Mouse (Mus musculus): ENCODE results near the gene Celf1. TPM values are rescaled to one million over a fixed set of nuclear protein-coding genes. Genes with fewer than 3 reads are reported as not detected.
"Not testable (repeated sequence)": the region's sequence is repeated elsewhere in the genome, so short reads cannot be mapped to it uniquely, and the experiment has no call there.

The Celf1 gene
- polyA plus RNA-seq, 1 experiment from 2014 or later, result 81.3 TPM

DNA sequence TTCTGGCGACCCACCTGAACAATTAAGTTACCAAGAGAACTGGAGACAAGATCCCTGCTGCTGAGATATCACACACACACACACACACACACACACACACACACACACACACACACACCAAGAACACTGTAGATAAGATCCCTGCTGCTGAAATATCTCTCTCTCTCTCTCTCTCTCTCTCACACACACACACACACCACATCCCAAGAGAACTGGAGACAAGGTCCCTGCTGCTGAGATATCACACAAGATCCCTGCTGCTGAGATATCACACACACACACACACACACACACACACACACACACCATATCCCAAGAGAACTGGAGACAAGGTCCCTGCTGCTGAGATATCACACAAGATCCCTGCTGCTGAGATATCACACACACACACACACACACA is 105.6 kb downstream of the Celf1 start:
- H3K4me3 ChIP-seq (ENCODE audit: low read depth, low read length); DNase-seq (ENCODE audit: low spot score); H3K4me1 ChIP-seq (ENCODE audit: control insufficient read depth, insufficient read depth, low read length); H3K9me3 ChIP-seq (replicated peaks; ENCODE audit: control insufficient read depth, low read length); H3K36me3 ChIP-seq (replicated peaks; ENCODE audit: control insufficient read depth, insufficient read depth, low read depth, low read length); H3K27ac ChIP-seq (replicated peaks; ENCODE audit: low read depth, low read length); H3K27me3 ChIP-seq (ENCODE audit: control insufficient read depth, insufficient read depth, low read length); ATAC-seq (replicated peaks; ENCODE audit: insufficient number of reproducible peaks, low FRiP score, low TSS enrichment, low read depth); H3K9ac ChIP-seq (replicated peaks; ENCODE audit: low read length); H3K4me2 ChIP-seq (ENCODE audit: low read depth, low read length): not testable (repeated sequence)
- WGBS, result 100% methylated on average over 1 of the region's 1 CpGs

DNA sequence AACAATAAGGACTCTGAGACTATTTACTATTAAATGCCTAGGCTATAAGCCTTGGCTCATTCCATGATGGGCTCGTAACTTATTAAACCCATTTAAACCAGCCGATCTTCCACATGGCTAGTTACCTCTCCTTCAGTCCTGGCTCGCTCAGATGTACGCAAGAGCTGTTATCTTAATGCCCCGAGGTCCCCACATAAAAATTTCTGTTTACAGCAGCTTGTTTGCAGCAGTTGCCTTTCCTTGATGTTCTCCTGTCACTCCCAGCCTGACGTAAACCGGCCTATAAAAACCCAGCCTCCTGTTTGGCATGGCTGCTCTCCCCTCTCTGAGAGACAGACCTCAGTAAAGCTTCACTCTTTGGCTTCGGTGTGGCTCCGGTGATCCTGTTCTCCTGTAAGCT is 107.2 kb downstream of the Celf1 start:
- 87% methylated on average over 9 of the region's 9 CpGs for WGBS
- Histone ChIP-seq H3K4me1 (ENCODE audit: control insufficient read depth, insufficient read depth, low read length) (0 out of 2 replicates have a peak, but pooled peaks cover 3% of the 10 kb centered on the region), H3K4me3 (ENCODE audit: low read depth, low read length) (no peak overlapping the region), H3K9me3 (replicated peaks; ENCODE audit: control insufficient read depth, low read length) (no peaks in the 10 kb centered on the region), H3K4me2 (ENCODE audit: low read depth, low read length) (no peak overlapping the region), H3K27ac (replicated peaks; ENCODE audit: low read depth, low read length) (no peak overlapping the region), H3K27me3 (ENCODE audit: control insufficient read depth, insufficient read depth, low read length) (no peaks in the 10 kb centered on the region), H3K9ac (replicated peaks; ENCODE audit: low read length) (no peak overlapping the region), H3K36me3 (replicated peaks; ENCODE audit: control insufficient read depth, insufficient read depth, low read depth, low read length) (no peaks in the 10 kb centered on the region)
- ATAC-seq (replicated peaks; ENCODE audit: insufficient number of reproducible peaks, low FRiP score, low TSS enrichment, low read depth) (no peak), DNase-seq (ENCODE audit: low spot score) (no peak)

DNA sequence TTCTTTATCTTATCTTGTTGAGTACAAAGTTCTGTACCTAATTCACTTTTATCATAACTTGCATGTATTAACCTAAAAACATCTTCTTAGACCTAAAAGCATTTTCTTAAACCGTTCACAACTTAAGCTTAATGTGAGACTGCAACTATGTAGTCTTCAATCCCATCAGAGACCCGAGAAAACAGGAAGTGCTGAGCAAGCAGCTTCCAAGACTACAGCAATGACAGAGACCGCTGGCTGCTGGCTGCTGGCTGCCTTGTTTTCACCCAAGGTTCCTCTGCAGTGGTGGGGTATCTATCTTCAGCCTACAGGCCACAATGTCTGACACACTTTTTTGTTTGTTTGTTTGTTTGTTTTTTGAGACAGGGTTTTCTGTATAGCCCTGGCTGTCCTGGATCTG is 111.7 kb downstream of the Celf1 start:
- H3K4me2 ChIP-seq (ENCODE audit: low read depth, low read length), result no peak overlapping the region
- H3K4me3 ChIP-seq (ENCODE audit: low read depth, low read length), result no peak overlapping the region
- WGBS, result 81% methylated on average over 3 of the region's 3 CpGs
- H3K9ac ChIP-seq (replicated peaks; ENCODE audit: low read length), result no peak overlapping the region
- no peaks in the 10 kb centered on the region for H3K4me1 ChIP-seq (ENCODE audit: control insufficient read depth, insufficient read depth, low read length)
- peaks cover 3% of the 10 kb centered on the region for H3K36me3 ChIP-seq (replicated peaks; ENCODE audit: control insufficient read depth, insufficient read depth, low read depth, low read length)
- no peaks in the 10 kb centered on the region for H3K27me3 ChIP-seq (ENCODE audit: control insufficient read depth, insufficient read depth, low read length)
- no peak for ATAC-seq (replicated peaks; ENCODE audit: insufficient number of reproducible peaks, low FRiP score, low TSS enrichment, low read depth)
- no peak for DNase-seq (ENCODE audit: low spot score)
- H3K9me3 ChIP-seq (replicated peaks; ENCODE audit: control insufficient read depth, low read length), result no peaks in the 10 kb centered on the region
- H3K27ac ChIP-seq (replicated peaks; ENCODE audit: low read depth, low read length), result no peak overlapping the region

DNA sequence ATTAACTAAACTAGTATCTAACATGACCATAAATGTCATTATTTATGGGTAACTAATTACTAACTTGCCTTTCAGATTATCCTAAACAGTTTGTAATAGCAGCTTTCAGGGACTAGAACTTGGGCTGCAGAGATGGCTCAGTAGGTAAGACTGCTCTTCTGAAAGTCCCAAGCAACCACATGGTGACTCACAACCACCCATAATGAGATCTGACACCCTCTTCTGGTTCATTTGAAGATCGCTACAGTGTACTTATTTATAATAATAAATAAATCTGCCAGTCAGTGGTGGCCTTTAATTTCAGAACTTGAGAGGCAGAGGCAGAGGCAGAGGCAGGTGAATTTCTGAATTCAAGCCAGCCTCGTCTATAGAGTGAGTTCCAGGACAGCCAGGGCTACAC is 112.6 kb downstream of the Celf1 start:
- Histone ChIP-seq H3K4me2 (ENCODE audit: low read depth, low read length) (no peak overlapping the region; the same call in 1 of the 2 replicates), H3K27ac (replicated peaks; ENCODE audit: low read depth, low read length) (no peak overlapping the region), H3K36me3 (replicated peaks; ENCODE audit: control insufficient read depth, insufficient read depth, low read depth, low read length) (peaks cover 7% of the 10 kb centered on the region), H3K9ac (replicated peaks; ENCODE audit: low read length) (no peak overlapping the region), H3K4me3 (ENCODE audit: low read depth, low read length) (no peak overlapping the region), H3K9me3 (replicated peaks; ENCODE audit: control insufficient read depth, low read length) (no peaks in the 10 kb centered on the region), H3K4me1 (ENCODE audit: control insufficient read depth, insufficient read depth, low read length) (no peaks in the 10 kb centered on the region), H3K27me3 (ENCODE audit: control insufficient read depth, insufficient read depth, low read length) (no peaks in the 10 kb centered on the region)
- WGBS, result 48% methylated on average over 2 of the region's 2 CpGs
- ATAC-seq (replicated peaks; ENCODE audit: insufficient number of reproducible peaks, low FRiP score, low TSS enrichment, low read depth) (no peak), DNase-seq (ENCODE audit: low spot score) (peak; percentile 12)

DNA sequence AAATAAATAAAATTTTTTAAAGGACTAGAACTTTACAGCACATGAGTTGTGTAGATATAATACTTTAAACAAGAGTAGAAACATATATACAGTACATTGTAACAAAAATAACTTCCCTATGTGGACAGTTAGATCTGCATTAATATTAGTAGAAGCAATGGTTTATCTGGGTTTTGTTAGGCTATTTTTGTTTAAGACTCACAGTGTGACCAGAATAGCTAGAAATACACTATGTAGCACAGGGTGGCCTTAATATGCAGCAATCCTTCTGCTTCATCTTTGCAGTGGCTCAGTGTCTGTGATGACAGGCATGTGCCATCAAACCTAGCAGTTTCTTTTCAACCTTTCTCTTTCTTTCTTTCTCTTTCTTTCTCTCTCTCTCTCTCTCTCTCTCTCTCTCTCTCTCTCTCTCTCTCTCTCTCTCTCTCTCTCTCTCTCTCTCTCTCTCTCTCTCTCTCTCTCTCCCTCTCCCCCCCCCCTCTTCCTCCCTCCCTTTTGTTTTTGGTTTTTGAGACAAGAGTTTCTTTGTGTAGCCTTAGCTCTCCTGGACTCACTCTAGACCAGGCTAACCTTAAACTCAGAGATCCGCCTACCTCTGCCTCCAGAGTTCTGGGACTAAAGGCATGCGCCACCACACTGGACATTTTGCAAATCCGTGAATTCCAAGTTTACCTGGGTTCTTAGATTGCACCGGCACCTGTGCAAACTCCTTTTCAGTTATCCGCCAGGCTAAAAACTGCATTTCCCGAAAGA is 113.2 kb downstream of the Celf1 start:
- WGBS, result 0% methylated on average over 6 of the region's 6 CpGs
- DNase-seq (ENCODE audit: low spot score), result no peak
- Histone ChIP-seq H3K9me3 (replicated peaks; ENCODE audit: control insufficient read depth, low read length) (no peaks in the 10 kb centered on the region), H3K27ac (replicated peaks; ENCODE audit: low read depth, low read length) (no peak overlapping the region), H3K4me2 (ENCODE audit: low read depth, low read length) (peak overlapping the region; percentile 19), H3K9ac (replicated peaks; ENCODE audit: low read length) (peak overlapping the region; percentile 85), H3K4me1 (ENCODE audit: control insufficient read depth, insufficient read depth, low read length) (no peaks in the 10 kb centered on the region), H3K36me3 (replicated peaks; ENCODE audit: control insufficient read depth, insufficient read depth, low read depth, low read length) (peaks cover 10% of the 10 kb centered on the region), H3K27me3 (ENCODE audit: control insufficient read depth, insufficient read depth, low read length) (no peaks in the 10 kb centered on the region), H3K4me3 (ENCODE audit: low read depth, low read length) (peak overlapping the region; percentile 82)
- peak; percentile 71 for ATAC-seq (replicated peaks; ENCODE audit: insufficient number of reproducible peaks, low FRiP score, low TSS enrichment, low read depth)

DNA sequence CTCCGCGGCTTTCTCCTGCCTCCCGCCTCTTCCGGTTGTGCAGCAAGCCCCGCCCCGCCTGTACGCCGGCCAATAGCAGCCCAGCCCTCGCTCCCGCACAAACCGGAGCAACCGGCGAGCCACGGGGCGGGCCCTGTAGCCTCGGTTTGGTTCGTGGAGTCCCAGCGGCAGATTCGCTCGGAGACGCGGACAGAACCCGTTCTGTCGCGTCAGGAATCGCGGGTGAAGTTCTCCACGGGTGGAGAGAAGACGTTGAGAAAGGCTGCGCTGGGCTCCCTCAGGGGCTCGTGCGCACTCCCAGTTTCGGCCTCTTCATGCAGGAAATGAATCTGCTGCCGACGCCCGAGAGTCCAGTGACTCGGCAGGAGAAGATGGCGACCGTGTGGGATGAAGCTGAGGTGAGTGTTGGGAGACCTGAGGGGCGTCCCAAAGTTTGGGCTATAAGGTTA is 113.8 kb downstream of the Celf1 start, which contains the start of gene Psmc3:
Gene Psmc3 (plus strand): TSS at position 76 of the 449 bp plus-strand sequence.
- no peaks in the 10 kb centered on the region for H3K27me3 ChIP-seq (ENCODE audit: control insufficient read depth, insufficient read depth, low read length)
- peaks cover 11% of the 10 kb centered on the region for H3K36me3 ChIP-seq (replicated peaks; ENCODE audit: control insufficient read depth, insufficient read depth, low read depth, low read length)
- peak within 1 kb of the TSS; percentile 54 for H3K4me2 ChIP-seq (ENCODE audit: low read depth, low read length)
- DNase-seq (ENCODE audit: low spot score) (peak; percentile 96), ATAC-seq (replicated peaks; ENCODE audit: insufficient number of reproducible peaks, low FRiP score, low TSS enrichment, low read depth) (peak; percentile 96)
- H3K27ac ChIP-seq (replicated peaks; ENCODE audit: low read depth, low read length), result no peak within 1 kb of the TSS; the same call in 1 of the 2 replicates
- H3K4me1 ChIP-seq (ENCODE audit: control insufficient read depth, insufficient read depth, low read length), result no peaks in the 10 kb centered on the region
- peak within 1 kb of the TSS; percentile 82 for H3K4me3 ChIP-seq (ENCODE audit: low read depth, low read length)
- under 1% methylated on average over 40 of the region's 40 CpGs for WGBS
- no peaks in the 10 kb centered on the region for H3K9me3 ChIP-seq (replicated peaks; ENCODE audit: control insufficient read depth, low read length)
- peak within 1 kb of the TSS; percentile 85 for H3K9ac ChIP-seq (replicated peaks; ENCODE audit: low read length)

DNA sequence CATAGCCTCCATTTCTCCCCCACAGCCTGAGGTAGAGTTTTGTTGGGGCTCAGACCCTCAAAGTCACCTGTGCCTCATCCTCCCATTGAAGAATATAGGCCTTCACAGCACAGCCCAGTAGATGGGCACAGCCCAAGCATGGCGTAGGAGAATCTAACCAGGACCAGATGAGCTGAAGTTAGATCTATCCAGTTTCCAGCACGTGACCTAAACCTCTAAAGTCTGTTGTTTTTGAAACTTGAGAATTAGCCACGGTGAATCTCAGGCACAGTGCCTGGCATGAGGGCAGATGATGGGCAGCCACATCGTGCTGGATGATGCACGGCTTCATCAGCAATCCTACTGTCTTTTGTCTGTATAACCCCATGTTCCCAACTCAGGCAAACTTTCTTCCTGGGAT is 118.3 kb downstream of the Celf1 start:
- no peak overlapping the region for H3K27ac ChIP-seq (replicated peaks; ENCODE audit: low read depth, low read length)
- no peak overlapping the region for H3K4me3 ChIP-seq (ENCODE audit: low read depth, low read length)
- H3K9ac ChIP-seq (replicated peaks; ENCODE audit: low read length), result no peak overlapping the region
- no peak for ATAC-seq (replicated peaks; ENCODE audit: insufficient number of reproducible peaks, low FRiP score, low TSS enrichment, low read depth)
- no peaks in the 10 kb centered on the region for H3K9me3 ChIP-seq (replicated peaks; ENCODE audit: control insufficient read depth, low read length)
- no peak overlapping the region for H3K4me2 ChIP-seq (ENCODE audit: low read depth, low read length)
- no peaks in the 10 kb centered on the region for H3K27me3 ChIP-seq (ENCODE audit: control insufficient read depth, insufficient read depth, low read length)
- H3K4me1 ChIP-seq (ENCODE audit: control insufficient read depth, insufficient read depth, low read length), result no peaks in the 10 kb centered on the region
- DNase-seq (ENCODE audit: low spot score), result no peak
- H3K36me3 ChIP-seq (replicated peaks; ENCODE audit: control insufficient read depth, insufficient read depth, low read depth, low read length), result peaks cover 13% of the 10 kb centered on the region
- 65% methylated on average over 5 of the region's 5 CpGs for WGBS

DNA sequence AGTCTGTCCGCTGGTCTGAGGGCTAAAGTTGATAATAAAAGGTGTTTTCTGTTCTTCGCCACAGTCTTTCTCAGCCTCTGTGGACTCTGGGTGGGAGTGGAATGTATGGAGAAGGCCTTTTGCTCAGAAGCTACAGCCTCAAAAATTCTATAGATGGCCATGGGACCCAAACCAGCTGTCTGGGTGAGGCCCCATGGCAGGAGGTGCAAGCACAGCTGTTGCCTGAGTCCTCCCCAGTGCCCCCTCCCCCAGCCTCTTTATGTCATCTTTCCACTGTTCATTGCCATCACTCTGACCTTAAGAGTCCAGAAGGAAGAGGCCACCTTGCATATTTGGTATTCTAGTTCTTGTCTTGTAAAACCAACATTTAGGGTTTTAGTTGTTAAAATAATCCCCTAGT is 119.2 kb downstream of the Celf1 start:
- Histone ChIP-seq H3K27ac (replicated peaks; ENCODE audit: low read depth, low read length) (no peak overlapping the region), H3K4me2 (ENCODE audit: low read depth, low read length) (no peak overlapping the region), H3K9ac (replicated peaks; ENCODE audit: low read length) (no peak overlapping the region), H3K36me3 (replicated peaks; ENCODE audit: control insufficient read depth, insufficient read depth, low read depth, low read length) (peaks cover 14% of the 10 kb centered on the region), H3K9me3 (replicated peaks; ENCODE audit: control insufficient read depth, low read length) (no peaks in the 10 kb centered on the region), H3K4me3 (ENCODE audit: low read depth, low read length) (no peak overlapping the region), H3K4me1 (ENCODE audit: control insufficient read depth, insufficient read depth, low read length) (no peaks in the 10 kb centered on the region), H3K27me3 (ENCODE audit: control insufficient read depth, insufficient read depth, low read length) (no peaks in the 10 kb centered on the region)
- ATAC-seq (replicated peaks; ENCODE audit: insufficient number of reproducible peaks, low FRiP score, low TSS enrichment, low read depth) (no peak), DNase-seq (ENCODE audit: low spot score) (no peak)
- 98% methylated on average over 2 of the region's 2 CpGs for WGBS
